Mouse (Mus musculus) lung, adult 2 months (tissue): ENCODE results near the gene Phf21b. TPM values are rescaled to one million over a fixed set of nuclear protein-coding genes. Genes with fewer than 3 reads are reported as not detected.
A peak's percentile ranks its signal among the peaks of the same experiment; 100 is the strongest.
"Not testable (repeated sequence)": the region's sequence is repeated elsewhere in the genome, so short reads cannot be mapped to it uniquely, and the experiment has no call there.

Source experiments
- DNase-seq: peaks from one replicate; pipeline ENCODE4 v3.0.0; 2022
- H3K4me1 ChIP-seq: fragments of 200-500 bp; 2 replicates; pipeline ENCODE4 v1.6.1; 2011; ENCODE audit warnings: low read length; ENCODE audit not compliant: control insufficient read depth, insufficient read depth
- H3K4me3 ChIP-seq: fragments of 200-500 bp; replicated peaks from 2 replicates; pipeline ENCODE3; 2011; ENCODE audit warnings: low read depth, mild to moderate bottlenecking, control low read depth, low read length; ENCODE audit errors: extremely low read depth
- CTCF ChIP-seq: fragments of 200-500 bp; IDR thresholded peaks from 2 replicates; pipeline ENCODE4 v1.5.1; 2011; ENCODE audit warnings: mild to moderate bottlenecking, low read length, control low read depth; ENCODE audit not compliant: insufficient read depth
- POLR2A ChIP-seq: fragments of 200-500 bp; IDR thresholded peaks from 2 replicates; pipeline ENCODE4 v1.6.1; 2011; ENCODE audit warnings: low read depth, mild to moderate bottlenecking, control low read depth, low read length, borderline replicate concordance; ENCODE audit errors: extremely low read depth
- WGBS: fragments of 180-500 bp; shearing (Covaris S2); methylation state at CpG from one replicate; pipeline ENCODE4 v1.1.7; 2018; 5-methylcytosine and 5-hydroxymethylcytosine counted together
- polyA plus RNA-seq: library from polyadenylated mRNA; depleted of rRNA; stranded (reverse); fragments of >200 nt; gene quantifications from 2 replicates; pipeline ENCODE4 v1.2.3, GENCODE M21; 2012; rRNA removed

Phf21b gene
- polyA plus RNA-seq: 2.2 and 2.6 TPM in 2 replicates

- TF ChIP-seq CTCF (no peak), POLR2A (peak; percentile 54; the same call in 1 of the 2 replicates)
- under 1% methylated on average over 67 of the region's 76 CpGs for WGBS
These were observed at the start of gene Phf21b for GRCm38 (mm10) chr15:84856006-84856995. Gene Phf21b, minus strand, starts transcription at chr15:84856049.

DNA sequence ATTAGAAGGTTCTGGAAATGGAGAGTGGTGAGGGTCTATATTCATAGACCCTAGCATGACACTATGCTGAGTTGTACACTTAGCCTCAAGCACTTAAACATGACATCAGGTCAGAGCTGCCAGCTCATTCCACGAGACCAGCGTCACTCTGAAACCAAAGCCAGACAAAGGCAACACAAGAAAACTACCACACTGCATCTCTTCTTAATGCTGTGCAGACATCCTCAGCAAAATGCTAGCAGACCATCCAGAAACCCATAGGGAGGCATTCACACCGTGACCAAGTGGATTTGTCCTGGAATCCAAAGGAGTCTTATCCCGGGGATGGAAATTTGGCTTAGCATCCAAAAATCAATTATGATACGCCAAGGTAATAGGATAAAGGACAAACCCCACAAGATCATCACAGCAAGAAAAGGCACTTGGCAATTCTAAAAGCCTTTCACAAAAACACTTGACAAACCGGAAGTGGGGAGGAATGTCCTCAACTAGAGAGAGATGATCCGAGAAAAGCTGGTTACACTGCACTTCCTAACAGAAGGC lies 48.1 kb upstream of the Phf21b start:
- Histone ChIP-seq H3K4me3 (no peak overlapping the region), H3K4me1 (no peaks in the 10 kb centered on the region)
- no peak for DNase-seq
- TF ChIP-seq CTCF (no peak), POLR2A (no peak)
- 65% methylated on average over 7 of the region's 7 CpGs for WGBS

More at GRCm38 (mm10) chr15:84856006-84856995, at the start of gene Phf21b:
- peak; percentile 73 for DNase-seq
- Histone ChIP-seq H3K4me3 (peak within 1 kb of the TSS; percentile 80), H3K4me1 (peaks cover 4% of the 10 kb centered on the region; the same call in 1 of the 2 replicates)

GRCm38 (mm10) chr15:84898077-84898476 lies 42.2 kb upstream of the Phf21b start:
- no peak overlapping the region for H3K4me3 ChIP-seq
- WGBS: 30% methylated on average over 7 of the region's 7 CpGs
- H3K4me1 ChIP-seq: no peaks in the 10 kb centered on the region
- TF ChIP-seq POLR2A: no peak
- TF ChIP-seq CTCF: no peak
- DNase-seq: peak; percentile 15

- no peak for TF ChIP-seq CTCF
- no peak for DNase-seq
- WGBS: 39% methylated on average over 1 of the region's 1 CpGs
- no peaks in the 10 kb centered on the region for H3K4me1 ChIP-seq
- no peak overlapping the region for H3K4me3 ChIP-seq
These were observed 40.8 kb upstream of the Phf21b start for GRCm38 (mm10) chr15:84896664-84897063.

- not testable (repeated sequence) for H3K4me1 ChIP-seq, DNase-seq, H3K4me3 ChIP-seq
- 46% methylated on average over 10 of the region's 10 CpGs for WGBS
These were observed 40.4 kb upstream of the Phf21b start for GRCm38 (mm10) chr15:84896216-84896615.

DNA sequence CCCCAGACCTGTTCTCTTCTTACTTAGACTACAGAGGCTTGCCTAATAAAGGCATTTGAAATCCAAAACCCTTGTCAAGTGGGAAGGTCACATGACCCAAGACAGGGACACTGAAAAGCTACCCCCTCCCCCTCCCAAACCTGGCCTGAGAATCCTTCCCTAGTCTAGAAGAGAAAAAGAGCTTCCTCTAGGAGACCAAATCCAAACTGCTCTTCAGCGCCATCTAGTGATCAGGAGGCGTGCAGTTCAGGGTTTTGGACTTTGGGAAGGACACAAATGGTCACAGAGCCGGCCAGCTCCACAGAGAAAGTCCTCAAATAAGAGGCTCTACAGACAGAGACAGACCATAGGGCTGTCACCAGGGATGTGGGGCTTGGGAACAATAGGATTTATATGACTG lies 35.8 kb upstream of the Phf21b start:
- no peaks in the 10 kb centered on the region for H3K4me1 ChIP-seq
- TF ChIP-seq POLR2A (no peak), CTCF (peak; percentile 77)
- 1% methylated on average over 3 of the region's 3 CpGs for WGBS
- peak; percentile 45 for DNase-seq
- no peak overlapping the region for H3K4me3 ChIP-seq

GRCm38 (mm10) chr15:84891246-84891645 lies 35.4 kb upstream of the Phf21b start:
- Histone ChIP-seq H3K4me1 (no peaks in the 10 kb centered on the region), H3K4me3 (no peak overlapping the region)
- 44% methylated on average over 3 of the region's 3 CpGs for WGBS
- TF ChIP-seq POLR2A (no peak), CTCF (no peak)
- no peak for DNase-seq

- Histone ChIP-seq H3K4me1 (no peaks in the 10 kb centered on the region), H3K4me3 (no peak overlapping the region)
- 63% methylated on average over 12 of the region's 12 CpGs for WGBS
- no peak for DNase-seq
- TF ChIP-seq POLR2A (no peak), CTCF (no peak)
These were observed 32.2 kb upstream of the Phf21b start for GRCm38 (mm10) chr15:84888066-84888465.

DNA sequence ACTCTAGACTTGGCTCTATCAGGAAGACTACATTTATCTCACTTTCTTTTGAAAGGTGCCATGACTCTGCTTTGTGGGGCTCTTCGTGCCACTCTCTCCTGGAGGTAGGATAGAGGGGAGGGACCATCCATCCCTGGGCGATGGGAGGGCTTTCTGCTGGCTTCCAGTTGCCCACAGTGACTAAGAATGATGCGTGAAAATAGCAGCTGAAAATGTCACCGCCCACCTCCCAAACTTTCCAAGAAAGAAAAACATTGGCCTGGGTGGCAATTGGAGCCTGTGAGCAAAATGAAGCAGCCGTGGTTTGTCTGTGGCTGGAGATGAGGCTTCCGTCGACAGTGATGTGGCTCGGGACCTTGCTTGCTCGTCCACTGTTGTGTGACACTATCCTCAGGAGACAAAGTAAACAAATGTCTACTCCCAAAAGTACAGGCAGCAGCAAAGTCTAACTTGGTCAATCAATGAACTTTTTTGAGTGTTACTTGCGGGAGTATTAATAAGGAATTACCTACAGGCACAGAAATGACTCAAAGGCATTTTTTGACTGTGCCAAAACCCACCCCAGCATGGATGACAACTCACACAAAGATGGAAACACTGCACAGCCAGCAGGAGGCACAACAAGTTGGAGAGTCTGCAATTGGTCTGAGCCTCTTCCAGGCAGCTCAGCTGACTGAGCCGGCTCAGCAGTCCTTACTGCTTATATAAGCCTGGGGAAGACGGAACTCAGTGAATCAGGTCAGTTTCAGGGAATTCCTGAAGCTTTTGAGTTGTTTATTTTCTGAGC lies 21.4 kb upstream of the Phf21b start:
- no peak for TF ChIP-seq POLR2A
- TF ChIP-seq CTCF: no peak
- H3K4me3 ChIP-seq: no peak overlapping the region
- WGBS: 68% methylated on average over 12 of the region's 12 CpGs
- H3K4me1 ChIP-seq: no peaks in the 10 kb centered on the region
- DNase-seq: no peak

- Histone ChIP-seq H3K4me1 (no peaks in the 10 kb centered on the region), H3K4me3 (no peak overlapping the region)
- no peak for DNase-seq
- no peak for TF ChIP-seq CTCF
- no peak for TF ChIP-seq POLR2A
- WGBS: 72% methylated on average over 4 of the region's 4 CpGs
These were observed 18.0 kb upstream of the Phf21b start for GRCm38 (mm10) chr15:84873867-84874266.
